Mouse (Mus musculus): ENCODE results near the gene Vps8.

GRCm38 (mm10) chr16:21655961-21656360 lies 233.0 kb downstream of the Vps8 start:
- TF ChIP-seq CTCF (conservative IDR thresholded peaks at IDR 0.05; ENCODE audit: insufficient read depth, insufficient read length, low read depth, low read length): no peak
- TF ChIP-seq POLR2A (IDR thresholded peaks at IDR 0.05; ENCODE audit: low read depth, low read length): no peak
